Mouse (Mus musculus) thymus, postnatal 4 days (tissue): ENCODE results near the gene Cmc1.
A peak's percentile ranks its signal among the peaks of the same experiment; 100 is the strongest.

Experiments
- DNase-seq: peaks from one replicate; pipeline ENCODE4 v3.0.0; 2021

Gene Cmc1

DNA sequence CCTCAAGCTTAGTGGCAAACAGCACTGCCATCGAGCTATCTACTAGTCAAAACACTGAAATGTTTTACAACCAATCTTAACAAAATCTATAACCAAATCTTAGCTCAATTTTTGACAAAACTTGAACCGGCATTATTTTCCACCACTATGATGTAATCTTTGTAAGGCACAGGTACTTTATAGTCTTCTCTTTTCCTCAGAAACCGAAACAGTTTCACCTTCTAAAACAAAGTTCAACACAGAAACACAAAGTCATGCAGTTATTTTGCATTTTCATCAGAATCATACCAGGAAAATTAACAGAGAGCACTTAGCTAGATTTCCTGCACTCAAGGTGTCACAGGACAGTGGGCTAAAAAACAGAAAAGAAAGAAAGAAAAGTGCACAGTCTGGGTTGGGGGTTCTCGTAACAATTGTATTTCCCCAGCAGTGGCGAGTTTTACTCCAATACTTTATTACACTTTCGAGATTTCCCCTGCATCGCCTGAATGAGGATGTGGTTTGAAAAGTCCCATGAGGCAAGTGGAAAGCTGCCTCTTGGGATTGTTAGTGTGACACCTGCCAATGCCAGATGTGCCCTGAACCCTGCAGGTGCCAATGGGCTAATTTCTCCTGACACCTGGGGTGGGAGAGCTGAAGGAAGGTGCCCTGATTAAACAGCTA lies 40.1 kb downstream of the Cmc1 start:
- no peak for DNase-seq

DNA sequence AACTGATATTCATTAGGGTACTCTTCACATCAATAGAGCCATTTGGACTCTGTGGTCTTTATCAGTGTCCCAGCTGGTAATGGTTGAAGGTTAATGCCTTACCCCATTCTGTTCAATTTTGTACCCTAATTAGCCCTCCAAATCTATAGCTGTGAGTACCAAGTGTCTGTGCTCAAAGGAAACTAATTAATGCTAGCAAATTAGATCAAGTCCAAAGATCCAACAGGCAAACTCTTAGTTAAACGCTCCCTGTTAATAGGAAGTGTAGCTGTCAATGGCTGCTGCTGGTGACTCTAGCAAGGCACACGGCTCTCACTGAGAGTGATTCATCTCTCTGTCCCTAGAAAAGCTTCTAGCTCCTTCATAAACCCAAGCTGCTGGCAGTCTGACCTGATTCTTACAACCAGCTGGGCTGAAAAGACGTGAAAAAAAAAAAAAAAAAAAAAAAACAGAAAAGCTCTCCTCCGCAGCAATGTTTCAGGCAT lies 41.4 kb downstream of the Cmc1 start:
- DNase-seq = no peak

DNA sequence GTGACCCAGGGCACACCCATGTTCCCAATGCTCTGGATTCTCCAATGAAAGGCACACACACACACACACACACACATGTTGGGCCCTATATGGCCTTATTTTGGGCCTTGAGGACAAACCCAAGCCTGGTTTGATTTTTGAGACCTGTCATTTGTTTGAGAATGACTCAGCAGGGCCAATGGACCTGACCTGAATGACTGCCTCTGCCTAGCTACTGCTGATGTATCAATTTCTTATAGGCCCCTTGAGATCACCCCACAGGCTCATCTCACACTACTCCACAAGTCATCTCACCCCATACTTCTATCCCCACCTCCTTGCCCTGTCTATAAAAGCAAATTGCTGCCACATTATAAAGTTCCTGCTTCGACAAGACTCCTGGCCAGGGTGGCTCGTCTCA lies 48.2 kb downstream of the Cmc1 start:
- no peak for DNase-seq

DNA sequence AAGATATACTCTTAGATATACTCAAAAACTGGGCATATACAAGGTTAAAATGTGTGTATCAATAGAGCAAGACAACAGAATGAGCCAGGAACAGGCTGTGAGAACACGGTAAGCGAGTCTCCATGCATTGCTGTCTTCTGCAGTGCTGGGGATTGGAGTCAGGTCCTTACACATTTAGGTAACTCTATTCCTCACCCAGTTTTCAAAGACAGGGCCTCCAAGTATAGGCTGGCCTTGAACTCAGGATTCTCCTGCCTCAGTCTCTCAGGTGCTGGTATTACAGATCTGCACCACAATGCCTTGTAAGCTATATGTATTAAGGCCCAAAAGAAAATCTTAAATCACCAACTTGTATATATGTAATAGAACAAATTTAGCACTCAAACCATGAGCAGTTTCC lies 49.5 kb downstream of the Cmc1 start:
- no peak for DNase-seq

DNA sequence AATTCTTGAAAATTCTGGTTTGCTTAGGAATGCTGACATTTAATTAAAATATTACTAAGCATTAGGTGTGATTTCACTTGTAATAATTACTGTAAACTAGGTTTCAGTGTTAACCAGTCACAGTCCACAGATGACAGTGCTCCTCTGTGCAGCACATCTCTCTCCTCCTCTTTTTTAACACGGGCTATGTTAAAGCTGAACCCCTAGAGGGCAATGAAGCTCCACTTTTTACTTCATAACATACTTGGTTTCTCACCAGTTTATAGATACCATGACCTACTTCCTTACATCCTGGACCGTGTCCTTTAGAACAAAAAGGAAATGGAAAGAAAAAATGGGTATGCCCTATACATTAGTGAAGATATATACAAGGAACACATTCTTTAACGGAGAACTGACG lies 50.6 kb downstream of the Cmc1 start:
- DNase-seq = no peak

DNA sequence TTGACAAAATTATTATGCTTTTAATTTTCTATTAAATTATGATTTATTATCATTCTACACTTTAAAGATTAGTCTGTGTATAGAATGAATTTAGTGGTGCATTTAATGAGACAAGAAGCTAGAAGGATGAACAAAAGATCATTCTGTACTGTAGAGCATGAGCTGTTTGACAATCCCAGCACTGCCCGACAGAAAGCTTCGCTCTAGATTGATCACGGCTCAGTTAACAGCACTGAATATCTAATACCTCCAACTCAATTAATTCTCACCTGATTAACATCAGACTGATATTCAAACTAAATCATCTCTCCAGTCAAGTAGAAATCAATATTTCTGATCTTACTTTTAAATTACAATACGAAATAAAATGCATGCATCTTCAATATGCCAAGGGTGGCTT lies 66.1 kb downstream of the Cmc1 start:
- DNase-seq = no peak

DNA sequence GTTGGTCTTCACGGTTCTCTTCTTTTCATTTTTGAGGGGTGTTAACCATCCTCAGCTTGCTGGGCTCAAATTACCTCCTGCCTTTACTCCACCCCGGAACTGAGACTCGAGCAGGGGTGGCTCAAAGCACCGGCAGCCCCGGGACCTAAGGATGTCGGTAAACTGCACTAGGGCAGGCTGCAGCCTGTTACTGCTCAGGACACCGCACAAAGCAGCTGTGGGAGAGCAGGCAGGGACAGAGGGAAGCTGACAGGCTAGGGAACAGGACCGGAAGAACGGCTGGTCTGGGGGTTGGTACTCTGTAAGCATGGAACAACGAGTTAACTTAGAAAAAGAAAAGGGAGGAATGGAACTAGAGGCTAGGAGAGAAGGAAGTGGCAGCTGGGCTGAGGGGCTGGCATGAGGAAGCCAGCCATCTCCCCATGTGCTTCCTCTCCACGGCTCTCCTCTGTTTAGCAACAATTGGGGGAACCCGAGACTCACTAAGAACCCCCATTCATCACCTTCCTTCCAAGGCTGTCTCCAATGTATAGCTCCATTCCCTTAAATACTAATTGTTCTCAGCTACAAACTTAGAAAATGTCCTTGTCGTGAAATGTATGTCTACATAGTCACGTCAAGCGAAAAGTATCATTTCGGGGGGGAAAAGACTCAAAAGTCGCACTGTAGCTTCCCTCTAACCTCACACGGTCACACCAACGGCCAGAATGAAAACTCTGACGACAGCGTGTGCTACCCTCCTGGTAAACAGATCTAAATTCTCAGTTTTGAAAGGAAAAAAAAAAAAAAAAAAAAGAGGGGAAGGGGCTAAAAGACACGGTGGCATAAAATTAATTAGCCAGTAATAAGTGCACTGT lies 67.2 kb downstream of the Cmc1 start:
- peak; percentile 33 for DNase-seq

DNA sequence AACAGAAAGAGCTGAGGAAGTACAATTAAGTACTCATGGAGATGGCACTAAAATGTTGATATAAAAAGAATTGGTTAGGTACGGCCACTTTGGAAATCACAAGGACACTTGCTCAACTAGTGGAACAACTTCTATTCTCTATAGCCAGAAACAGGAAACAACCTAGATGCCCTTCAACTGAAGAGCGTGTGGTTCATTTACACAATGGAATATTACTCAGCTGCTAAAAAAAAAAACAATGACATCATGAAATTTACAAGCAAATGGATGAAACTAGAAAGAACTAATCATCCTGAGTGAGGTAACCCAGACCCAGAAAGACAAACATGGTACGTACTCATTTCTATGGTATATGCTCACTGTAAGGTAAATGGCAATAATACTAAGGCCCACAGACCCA lies 76.6 kb downstream of the Cmc1 start:
- DNase-seq = no peak

DNA sequence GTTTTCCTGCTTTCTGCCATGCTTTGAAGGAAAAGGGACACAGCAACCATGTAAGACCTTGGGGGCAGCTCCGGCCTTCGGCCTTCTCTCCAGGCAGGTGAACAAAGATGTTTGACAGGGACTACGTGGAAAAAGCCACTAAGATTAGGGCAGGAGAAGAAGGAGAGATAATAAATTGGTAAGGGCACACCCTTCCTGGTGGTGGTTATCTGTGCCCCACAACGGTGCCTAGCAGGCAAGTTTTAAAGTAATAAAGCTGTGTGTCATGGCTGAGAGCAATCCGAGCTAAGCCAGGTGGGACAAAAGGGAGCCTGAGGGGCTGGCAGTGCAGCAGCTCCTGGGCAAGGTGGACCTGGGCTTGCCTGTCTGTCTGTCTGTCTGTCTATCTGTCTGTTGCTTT lies 77.9 kb downstream of the Cmc1 start:
- DNase-seq = no peak

DNA sequence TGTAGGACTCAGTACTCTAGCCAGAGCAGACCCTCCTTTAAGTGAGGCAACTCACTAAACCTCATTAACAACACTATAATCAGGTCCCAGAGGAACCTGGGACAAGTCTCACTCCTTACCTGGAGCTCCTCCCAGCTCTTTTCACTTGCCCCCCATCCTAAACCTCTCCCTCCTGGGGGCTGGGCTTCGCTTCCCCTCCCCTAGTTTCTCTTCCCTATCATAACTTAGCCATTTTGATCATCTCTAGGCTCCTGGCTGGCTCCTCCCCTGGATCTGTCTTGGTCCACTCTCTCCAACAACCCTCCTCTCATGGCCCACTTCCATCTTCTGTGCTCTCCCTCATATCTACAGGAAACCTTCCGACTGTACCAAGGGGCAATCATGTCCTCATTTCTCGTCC lies 78.6 kb downstream of the Cmc1 start:
- no peak for DNase-seq

DNA sequence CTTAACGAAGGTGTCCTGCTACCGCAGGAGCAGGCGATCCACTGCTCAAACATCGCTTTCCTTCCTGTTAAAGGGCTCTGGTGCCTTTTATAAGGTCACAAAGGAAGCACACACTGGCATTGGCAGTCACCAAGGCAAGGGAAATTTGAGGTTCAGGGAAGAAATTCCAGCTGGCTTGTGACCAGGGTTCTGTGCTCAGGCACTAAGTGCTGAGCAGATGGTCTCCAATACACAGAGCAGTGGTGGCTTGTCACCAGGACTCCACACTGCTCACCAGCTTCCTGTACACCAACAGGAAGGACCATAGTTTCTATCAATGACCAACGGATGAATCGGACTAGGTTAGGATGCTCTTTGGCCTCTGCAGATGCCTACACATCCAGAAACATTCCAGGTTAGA lies 79.5 kb downstream of the Cmc1 start:
- DNase-seq = no peak

DNA sequence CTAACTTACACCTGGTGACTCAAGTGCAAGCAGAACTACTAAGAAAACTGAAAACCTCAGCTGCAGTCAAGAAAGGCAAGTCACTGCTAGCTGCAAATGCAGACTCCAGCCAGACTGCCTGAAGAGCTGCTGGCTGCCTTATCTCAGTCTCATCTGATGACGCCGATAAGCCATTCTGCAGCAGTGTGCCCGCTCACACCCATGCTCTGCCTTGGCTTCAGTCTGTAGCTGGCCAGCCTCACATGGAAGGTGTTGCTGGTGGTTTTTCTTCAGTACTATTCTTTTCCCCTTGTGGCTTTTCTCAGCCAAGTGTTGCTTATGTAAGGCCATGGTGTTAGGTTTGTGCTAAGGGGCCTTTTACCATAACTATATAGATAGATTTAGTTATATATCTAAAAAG lies 90.9 kb downstream of the Cmc1 start:
- no peak for DNase-seq

DNA sequence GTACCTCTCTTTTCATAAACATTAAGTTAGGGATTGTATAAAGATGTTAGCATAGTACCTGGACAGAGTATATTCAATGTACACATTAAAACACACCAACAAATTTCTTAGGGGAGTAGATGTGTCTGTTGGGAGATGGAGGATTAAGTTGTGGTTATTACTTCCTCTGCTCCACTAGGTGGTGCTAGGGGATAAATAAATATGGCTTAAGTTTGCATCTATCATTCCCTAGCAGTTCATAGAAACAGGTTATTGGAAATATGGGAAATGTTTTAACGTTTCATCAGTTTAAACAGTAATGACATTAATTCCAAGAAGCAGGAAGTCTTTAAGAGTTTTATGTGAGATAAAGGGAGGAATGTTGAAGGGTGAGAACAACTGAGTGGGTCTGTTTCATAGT lies 96.7 kb downstream of the Cmc1 start:
- no peak for DNase-seq

DNA sequence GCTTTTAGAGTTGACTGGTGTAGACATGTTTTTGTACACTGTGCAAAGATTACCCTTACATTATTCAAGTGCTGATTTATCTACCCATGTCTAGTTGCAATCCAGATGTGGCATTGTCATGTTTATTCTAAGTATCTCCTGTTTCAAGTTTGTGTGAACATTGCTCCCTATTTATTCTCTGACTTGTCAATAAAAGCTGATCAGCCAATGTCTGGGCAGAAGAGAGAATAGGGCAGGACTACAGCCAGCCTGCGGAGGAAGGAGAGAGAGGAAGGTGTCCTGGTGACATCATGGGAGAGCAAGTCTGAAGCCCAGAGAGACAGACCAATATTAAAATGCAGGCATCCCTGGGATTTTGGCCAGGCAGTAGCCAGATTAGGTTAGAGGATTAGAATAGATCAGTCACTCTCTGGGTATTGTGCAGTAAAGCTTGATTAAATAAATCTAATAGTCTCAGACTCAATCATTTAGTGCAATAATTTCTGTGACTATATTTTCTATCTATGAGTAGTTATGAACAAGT lies 104.9 kb downstream of the Cmc1 start:
- DNase-seq = no peak

DNA sequence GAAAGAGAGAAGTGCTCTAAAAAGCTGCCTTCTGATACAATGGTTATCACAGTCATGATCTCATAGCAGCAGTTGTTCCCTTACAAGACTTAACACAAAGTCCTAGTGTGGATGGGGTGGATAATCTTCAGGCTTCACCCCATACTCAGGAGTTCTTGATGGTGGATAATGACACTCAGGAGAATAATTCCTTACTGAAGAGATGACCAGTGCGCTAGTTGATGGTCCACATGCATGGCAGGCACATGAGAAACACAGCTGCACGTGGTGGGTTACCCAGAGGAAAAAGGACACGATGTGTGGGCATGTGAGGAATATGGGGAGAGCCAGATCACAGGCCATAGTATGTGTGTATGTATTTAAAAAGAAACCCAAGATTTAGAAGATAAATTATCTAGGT lies 106.4 kb downstream of the Cmc1 start:
- DNase-seq = no peak

DNA sequence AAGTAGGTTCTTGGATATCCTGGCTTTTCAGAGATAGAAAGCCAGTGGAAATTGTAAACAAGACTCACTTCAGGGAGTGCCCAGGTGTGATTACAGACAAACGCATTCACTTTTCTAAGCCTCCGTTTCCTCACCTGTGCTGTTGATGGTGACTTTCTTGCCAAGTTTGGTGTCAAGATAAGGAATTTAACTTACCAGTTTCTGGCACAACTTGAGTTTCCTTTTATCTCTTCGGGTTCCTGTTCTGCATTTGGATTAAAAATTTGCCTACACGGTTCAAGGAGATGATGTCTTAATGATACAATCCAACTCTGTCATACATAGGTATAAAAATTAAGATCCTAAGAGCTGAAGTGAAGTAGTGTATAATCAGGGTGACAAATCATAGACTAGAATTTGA lies 107.2 kb downstream of the Cmc1 start:
- no peak for DNase-seq

DNA sequence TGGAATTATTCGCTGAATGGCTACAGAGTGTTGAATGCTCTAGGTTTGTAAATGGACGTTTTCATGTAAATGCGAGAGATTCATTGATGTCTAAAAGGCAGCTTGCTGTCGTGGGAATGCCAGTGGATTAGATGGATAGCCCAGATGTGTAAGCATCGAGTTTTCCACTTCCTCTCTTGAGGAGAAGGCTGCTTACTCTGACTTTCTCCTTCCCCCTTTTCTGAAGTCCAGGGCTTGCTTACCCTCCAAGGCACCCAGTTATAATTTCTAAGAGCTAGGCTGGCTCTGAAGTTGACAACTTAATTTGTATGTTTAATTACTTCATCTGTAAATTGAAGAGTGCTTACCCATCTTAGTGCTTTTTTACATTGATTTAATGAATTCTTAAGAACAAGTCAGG lies 108.3 kb downstream of the Cmc1 start:
- DNase-seq = no peak

DNA sequence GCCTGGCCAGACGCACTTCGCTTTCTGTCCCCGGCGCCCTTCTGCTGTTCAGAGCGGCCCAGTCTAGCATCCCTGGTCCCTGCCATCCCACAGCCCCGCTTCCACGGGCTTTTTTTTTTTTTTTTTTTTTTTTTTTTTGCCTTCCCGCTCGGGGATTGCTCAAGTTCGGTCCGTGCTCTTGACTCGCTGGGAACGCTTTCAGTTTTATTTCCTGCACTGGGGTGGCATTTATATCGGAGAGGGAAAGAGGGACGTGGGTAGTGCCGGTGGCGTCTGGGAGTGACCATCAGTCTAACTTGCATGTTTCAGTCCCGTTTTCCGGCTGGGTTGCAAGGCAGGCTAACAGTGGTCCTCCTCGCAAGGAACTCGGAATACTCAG lies 109.0 kb downstream of the Cmc1 start:
- DNase-seq = no peak

DNA sequence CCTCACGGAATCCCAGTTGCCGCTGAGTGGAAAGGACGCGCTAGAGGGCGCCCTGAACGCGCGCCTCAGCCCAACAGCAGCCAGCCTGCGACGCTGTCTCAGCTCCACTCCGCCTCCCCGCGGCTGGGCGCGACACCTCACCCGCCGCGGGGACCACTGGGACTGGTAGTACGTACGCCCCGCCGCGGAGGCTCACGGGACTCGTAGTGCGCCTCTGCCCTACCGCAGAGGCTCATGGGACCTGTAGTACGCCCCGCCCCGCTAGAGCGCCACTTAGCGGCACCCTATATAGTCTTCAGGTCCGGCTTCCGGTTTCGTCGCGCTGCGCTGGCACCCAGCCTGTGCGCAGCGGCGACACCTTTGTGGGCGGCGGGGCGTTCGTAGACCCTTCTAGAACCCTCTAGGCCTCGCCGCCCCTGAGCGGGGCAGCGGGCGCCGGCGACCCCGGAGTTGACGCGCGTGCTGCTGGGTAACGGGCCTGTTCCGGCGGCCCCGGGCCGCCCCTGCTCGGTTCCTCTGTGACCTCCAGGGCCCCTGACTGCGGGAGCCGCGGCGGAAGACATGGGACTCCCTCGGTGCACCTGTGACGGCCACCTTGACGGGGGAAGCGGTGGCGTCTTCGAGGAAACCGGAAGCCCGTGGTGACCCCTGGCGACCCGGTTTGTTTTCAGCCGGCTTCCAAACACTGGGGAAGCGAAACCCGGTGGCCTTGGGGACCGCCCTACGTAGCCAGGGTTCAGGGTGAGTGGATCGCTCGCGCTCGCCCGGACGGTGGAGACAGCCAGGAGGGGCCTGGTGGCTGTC lies 109.6 kb downstream of the Cmc1 start, which contains the start of gene Azi2:
TSS of gene Azi2 (plus strand) at position 282 of the 804 bp plus-strand sequence.
- peak; percentile 99 for DNase-seq

DNA sequence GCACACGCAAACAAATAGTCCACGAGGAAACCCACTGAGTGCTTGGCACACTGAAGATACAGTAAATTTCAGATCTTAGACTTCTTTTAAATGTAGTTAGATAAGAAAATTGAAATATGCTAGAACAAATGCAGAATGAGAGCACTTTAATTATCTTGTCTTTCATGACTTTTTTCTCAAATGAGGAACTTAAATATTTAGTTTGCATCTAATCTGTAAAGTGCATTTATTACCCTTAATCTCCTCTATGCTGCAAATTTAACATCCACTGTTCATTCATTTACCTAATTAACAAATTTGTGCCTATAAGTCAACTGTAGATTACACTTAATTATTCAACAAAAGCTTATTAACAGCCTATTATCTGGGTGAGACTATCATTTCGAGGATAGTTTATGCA lies 115.0 kb downstream of the Cmc1 start:
- no peak for DNase-seq

DNA sequence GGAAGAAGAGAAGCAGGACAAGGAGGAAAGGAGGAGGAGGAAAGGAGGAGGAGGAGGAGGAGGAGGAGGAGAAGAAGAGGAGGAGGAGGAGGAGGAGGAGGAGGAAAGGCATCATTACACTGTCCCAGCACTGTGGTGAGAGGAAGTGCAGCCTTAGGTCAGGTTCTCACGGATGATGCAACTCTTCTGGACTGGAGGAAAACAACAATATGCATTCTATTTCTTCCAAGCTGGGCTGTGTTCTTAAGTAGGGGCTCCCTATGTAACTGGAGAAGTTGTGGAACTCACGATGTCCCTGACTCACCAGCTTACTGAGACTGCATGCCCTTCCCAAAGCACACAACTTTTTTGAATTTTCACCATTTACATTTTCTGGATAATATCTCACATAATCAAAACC lies 118.3 kb downstream of the Cmc1 start:
- no peak for DNase-seq

DNA sequence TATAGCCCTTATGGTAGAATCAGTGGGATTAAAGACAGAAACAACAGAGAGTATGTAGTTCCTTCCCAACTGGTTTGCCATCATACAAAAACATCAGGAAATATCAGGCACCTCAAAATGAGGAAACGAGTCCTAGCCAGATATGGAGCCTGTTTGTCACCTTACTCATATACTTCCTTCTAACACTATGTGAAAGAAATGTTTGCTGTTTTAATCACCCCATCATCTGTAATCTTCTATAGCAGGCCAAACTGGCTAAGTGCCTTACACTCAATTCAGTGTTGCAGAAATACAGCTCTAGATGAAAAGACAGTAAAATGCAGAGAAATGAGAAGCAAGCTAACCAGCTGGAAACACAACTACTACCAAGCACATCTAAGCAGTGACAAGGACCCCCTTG lies 119.7 kb downstream of the Cmc1 start:
- DNase-seq = no peak

DNA sequence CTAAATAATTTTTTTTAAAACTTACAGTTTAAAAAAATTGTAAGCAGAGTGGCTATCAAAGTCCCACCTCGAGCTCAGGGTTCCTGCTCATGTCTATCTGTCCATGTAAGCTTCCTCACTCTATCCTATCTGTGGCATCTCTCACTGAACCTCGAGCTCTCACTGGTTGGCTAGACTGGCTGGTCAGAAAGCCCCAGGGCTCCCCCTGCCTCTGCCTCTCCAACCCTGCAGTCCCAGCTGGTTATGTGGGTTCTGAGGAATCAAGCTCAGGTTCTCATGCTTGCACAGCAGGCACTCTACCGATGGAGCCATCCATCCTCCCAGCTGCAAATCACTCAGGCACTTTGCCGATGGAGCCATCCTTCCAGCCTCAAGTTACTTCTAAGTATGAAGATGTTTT lies 120.5 kb downstream of the Cmc1 start:
- no peak for DNase-seq
